Mouse (Mus musculus) ES-Bruce4 (cell line): ENCODE measurements at regions not wholly inside any gene's neighbourhood (a gene's known extent, or its start where the extent isn't known, plus 50 kb on each side); places are given as distances from the start of the nearest gene placed in this dataset.

ENCODE experiments used
- CTCF ChIP-seq: IDR thresholded peaks from one replicate; pipeline ENCODE4 v1.8.1; 2011; ENCODE audit warnings: low read depth, low read length
- EP300 ChIP-seq: IDR thresholded peaks from 2 replicates; pipeline ENCODE4 v1.6.1; 2011; ENCODE audit warnings: low read depth, low read length; ENCODE audit not compliant: insufficient read depth

DNA sequence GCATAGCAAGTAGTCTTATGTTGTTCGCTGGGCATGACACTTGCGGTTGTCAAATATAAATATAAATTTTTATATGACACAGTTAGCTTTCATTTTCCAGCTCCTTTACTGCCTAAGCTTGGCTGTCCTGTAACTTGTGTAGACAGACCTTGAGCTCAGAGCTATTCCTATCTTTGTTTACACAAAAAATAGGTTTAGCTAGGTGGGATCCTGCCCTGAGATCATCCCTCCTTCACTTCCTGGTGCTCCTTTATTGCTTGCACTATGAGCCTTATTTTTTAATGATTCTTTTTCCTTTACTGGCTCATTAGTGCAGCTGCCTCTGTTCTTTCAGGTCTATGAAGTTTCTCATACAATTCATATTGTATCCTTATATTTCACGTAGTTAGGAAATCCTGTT, 375.6 kb upstream of the Tfap2d start:
- no peak for TF ChIP-seq EP300
- no peak for TF ChIP-seq CTCF
